Mouse (Mus musculus) 3134 (cell line): ENCODE data around the gene Spsb4.

Source experiments
- DNase-seq: peaks from one replicate; pipeline ENCODE4 v3.0.0-alpha.2; 2011; ENCODE audit warnings: low spot score; ENCODE audit not compliant: insufficient read length; ENCODE audit errors: extremely low read depth

The Spsb4 gene

DNA sequence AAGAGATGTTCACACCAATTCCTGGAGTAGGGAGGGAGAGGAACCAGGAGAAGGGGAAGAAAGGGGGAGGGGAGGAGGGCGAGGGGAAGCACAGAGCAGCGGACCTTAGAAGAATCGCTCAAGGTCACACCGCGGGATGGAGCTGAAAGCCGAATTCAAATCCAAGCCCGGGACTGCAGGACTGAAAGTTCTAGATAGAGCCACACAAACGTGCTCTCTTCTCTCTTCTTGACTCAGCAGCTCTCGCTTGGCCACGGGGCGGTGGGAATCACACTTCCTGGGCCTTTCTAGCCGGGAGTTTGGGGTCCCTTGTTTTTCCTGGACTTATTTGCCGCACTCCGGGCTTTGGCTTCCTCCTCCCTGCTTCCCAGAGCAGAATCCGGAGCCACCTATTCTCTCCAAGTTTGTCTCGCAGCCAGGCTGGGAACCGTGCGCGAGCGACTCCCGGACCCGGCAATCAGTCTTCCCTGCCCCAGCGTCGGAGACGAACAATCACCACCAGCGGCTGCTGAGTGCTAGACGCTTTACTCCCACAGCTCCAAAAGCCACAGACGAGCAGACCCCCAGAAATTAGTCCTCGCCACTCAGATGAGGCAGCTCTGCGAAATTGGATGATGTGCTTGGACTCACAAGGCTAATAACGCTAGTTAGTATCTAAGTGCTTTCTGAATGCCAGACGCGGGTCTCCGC is 1.4 kb downstream of the Spsb4 start:
- no peak for DNase-seq

DNA sequence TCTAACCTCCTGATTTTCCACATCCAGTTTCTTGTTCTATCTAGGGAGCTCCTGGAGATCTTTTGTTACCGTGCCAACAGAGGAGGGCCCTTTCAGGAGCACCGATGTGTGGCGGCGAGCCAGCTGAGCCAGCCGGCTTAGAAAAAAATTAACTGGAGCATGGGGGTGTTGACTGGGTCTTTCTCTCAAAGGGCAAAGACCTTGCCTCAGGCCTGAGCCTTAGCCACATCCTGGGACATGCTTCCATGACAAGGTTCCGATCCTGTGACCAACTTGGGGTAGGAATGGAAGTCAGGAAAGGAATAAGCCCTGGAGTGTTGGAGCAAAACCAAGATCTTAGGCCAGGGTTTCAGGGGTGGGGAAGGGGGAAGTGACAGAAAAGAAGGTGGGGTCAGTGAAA is 2.9 kb downstream of the Spsb4 start:
- DNase-seq = no peak

GRCm38 (mm10) chr9:97013698-97014097 is 4.9 kb downstream of the Spsb4 start:
- DNase-seq = no peak

- DNase-seq = no peak
These were observed 5.5 kb downstream of the Spsb4 start for GRCm38 (mm10) chr9:97013153-97013552.

- no peak for DNase-seq
These were observed 7.0 kb downstream of the Spsb4 start for GRCm38 (mm10) chr9:97011454-97012195.

DNA sequence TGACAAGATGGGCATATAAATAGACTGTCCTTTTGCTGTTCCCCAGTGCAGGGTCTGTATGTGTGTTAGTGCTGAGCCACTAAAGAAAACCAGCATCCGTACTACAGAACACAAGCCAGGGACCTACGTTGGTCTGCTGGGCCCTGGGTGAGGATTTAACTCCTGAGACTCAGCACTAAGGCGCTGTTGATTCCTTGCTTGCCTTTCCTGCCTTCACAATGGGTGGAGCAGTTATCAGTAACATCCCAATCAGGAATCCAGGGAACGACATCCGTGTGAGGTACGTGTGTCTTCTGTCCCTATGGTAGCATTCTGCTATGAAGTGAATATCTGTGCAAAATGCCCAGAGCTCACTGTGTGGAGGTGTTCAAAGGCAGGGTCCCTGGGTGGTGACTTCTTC is 8.2 kb downstream of the Spsb4 start:
- no peak for DNase-seq

- DNase-seq = no peak
These were observed 13.9 kb downstream of the Spsb4 start for GRCm38 (mm10) chr9:97004726-97005125.

DNA sequence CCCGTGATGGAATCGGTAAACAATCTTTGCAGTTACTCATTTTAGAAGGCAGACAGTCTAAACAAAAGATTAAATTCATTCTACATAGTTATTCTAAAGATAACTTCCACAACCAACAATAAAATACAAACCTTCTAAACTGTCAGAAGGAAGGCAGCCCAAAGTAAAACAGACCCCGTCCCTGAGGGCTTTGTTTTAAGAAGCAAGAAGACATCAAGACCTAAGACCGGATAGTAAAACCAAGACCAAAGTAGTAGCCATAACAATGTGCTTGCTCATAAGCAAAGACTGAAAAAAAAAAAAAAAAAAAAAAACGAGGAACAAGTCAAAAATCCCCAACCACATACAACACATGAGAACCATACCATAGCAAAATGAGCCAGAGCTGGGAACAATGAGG is 15.5 kb downstream of the Spsb4 start:
- no peak for DNase-seq

DNA sequence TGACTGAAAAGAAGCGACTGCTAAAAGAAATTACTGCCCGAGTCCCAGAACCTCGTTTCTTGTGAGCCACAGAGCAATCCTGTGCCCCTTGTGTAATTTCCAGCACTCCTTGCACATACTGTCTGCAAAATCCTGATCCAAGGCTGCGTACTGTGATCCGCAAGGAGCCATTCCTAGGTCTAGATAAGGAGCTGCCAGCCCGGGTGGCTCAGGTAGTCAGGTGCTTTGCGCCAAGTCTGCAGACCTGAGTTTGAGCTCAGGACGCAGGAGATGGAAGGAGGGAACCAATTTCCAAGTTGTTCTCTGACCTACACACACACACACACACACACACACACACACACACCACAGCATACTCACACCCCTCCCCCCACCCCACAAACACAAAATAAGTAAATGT is 16.0 kb downstream of the Spsb4 start:
- DNase-seq = no peak

- no peak for DNase-seq
These were observed 16.6 kb downstream of the Spsb4 start for GRCm38 (mm10) chr9:97002025-97002424.

GRCm38 (mm10) chr9:97001458-97001857 is 17.2 kb downstream of the Spsb4 start:
- no peak for DNase-seq

- DNase-seq = no peak
These were observed 22.9 kb downstream of the Spsb4 start for GRCm38 (mm10) chr9:96995717-96996116.

GRCm38 (mm10) chr9:96994733-96995132 is 23.9 kb downstream of the Spsb4 start:
- DNase-seq = no peak

GRCm38 (mm10) chr9:96991118-96991517 is 27.5 kb downstream of the Spsb4 start:
- DNase-seq = no peak

DNA sequence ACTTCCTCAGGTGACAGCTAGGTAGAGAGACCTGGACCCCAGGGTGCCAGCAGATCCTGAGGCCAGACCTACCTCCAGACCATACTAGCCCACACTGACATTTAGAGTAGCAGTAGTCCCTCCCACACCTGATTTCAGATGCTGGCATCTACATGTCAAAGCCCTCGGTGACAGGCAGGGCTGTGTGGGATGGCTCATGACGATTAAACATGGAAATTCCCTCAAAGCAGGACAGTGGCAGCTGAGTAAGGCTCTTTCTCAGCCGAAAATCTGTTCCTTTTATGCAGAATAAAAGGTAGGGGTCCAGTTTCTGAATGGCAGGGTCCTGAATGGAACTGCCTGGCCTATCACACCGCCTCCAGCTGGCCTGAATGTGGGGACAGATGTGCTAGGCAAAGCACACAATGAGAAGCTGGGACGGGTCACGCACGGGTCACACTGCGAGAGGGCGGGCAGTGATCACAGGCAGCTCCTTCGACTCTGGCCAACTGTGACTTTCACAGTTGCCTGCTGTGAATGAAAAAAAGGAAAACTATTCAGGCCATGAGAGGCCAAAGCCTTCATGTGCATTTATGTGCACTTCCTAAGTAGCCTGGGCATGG is 29.2 kb downstream of the Spsb4 start:
- no peak for DNase-seq

DNA sequence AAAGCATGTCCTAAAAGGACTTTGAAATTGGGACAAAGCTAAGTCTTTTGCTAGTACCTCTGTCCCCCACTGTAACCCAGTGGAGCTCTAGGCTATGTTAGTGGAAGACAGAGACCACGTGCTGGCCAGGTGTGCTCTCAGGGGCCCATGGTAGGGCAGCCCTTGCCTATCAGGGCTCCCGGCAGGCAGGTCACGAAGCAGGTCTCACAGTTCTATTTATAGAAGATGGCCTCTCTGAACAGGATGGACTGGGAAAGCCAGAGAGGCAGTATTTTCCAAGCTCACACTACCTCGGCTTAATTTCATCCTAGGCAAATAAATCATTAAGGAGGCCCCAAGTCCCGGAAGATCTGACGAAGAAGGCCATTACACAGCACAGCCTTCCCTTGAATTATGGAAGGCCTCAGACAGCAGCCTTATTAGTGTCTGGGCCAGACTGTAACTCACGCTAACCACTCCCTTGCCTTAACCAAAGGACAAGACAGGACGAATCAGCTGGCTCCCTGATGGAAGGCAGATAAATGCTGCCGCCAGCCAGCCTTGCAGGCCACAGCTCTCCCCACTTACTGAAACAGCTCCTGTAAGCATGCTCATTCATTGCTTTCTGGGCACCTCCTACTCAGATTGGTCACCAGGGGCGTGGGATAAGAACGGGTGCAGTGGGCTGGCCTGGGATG is 31.7 kb downstream of the Spsb4 start:
- no peak for DNase-seq

- DNase-seq = no peak
These were observed 34.6 kb downstream of the Spsb4 start for GRCm38 (mm10) chr9:96984034-96984433.

GRCm38 (mm10) chr9:96982940-96983339 is 35.7 kb downstream of the Spsb4 start:
- no peak for DNase-seq

DNA sequence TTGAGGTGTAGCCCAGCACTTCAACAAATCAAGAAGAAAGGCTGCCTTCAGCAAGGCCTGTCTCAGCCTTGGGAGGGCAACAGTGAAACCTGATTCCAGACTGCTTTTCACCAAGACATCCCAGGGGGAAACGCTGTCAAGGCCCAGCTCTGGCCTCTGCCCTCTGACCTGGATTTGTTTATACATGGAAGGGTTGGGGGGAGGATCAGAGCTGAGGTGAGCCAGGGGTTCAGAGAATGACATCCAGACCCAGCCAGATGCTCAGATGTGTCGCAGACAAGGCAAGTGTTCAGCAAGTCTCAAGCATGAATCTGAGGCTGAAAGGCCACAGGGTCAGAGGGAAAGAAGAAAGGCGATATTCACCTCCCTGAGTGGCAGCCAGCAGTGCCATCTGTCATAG is 36.3 kb downstream of the Spsb4 start:
- no peak for DNase-seq

DNA sequence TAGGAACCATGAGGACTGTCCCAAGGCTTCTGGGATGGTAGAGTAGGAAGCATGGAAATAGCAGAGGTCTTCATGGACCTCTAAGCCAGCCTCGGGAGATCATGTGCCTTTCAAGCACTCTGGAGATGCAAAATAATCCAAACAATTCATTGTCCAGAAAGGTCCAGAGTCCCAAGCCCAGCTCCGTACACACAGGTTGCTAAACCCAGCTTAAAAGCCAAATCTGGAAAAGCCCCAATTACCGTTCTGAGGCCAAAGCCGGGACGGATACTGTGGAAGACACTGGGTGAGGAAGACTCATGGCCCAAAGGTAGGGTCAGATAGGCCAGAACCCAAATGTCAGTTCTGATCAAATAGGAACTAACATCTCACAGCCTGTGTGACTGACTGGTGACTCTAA is 36.8 kb downstream of the Spsb4 start:
- DNase-seq = no peak

- no peak for DNase-seq
These were observed 37.5 kb downstream of the Spsb4 start for GRCm38 (mm10) chr9:96981121-96981520.
